Mouse (Mus musculus) thymus, adult 2 months (tissue): ENCODE data around the gene Gng8. TPM values are rescaled to one million over a fixed set of nuclear protein-coding genes. Genes with fewer than 3 reads are reported as not detected.
A peak's percentile ranks its signal among the peaks of the same experiment; 100 is the strongest.

ENCODE experiments used
- DNase-seq: peaks from one replicate; pipeline ENCODE4 v3.0.0; 2021
- H3K27ac ChIP-seq: fragments of 200-500 bp; 2 replicates; pipeline ENCODE4 v1.5.1; 2012; ENCODE audit warnings: low read length, control low read depth; ENCODE audit not compliant: control insufficient read depth, insufficient read depth
- H3K27me3 ChIP-seq: fragments of 200-500 bp; 2 replicates; pipeline ENCODE4 v1.6.1; 2012; ENCODE audit warnings: mild to moderate bottlenecking, low read length, moderate library complexity, mixed read lengths; ENCODE audit not compliant: control insufficient read depth, insufficient read depth
- H3K36me3 ChIP-seq: fragments of 200-500 bp; 2 replicates; pipeline ENCODE4 v1.6.1; 2012; ENCODE audit warnings: mild to moderate bottlenecking, low read length, moderate library complexity; ENCODE audit not compliant: control insufficient read depth, insufficient read depth
- H3K4me1 ChIP-seq: fragments of 200-500 bp; replicated peaks from 2 replicates; pipeline ENCODE4 v1.6.1; 2012; ENCODE audit warnings: low read length; ENCODE audit not compliant: control insufficient read depth, insufficient read depth
- H3K4me3 ChIP-seq: fragments of 200-500 bp; 2 replicates; pipeline ENCODE4 v1.5.1; 2012; ENCODE audit warnings: mild to moderate bottlenecking, low read length, control low read depth, moderate library complexity; ENCODE audit not compliant: control insufficient read depth, insufficient read depth
- CTCF ChIP-seq: fragments of 200-500 bp; IDR thresholded peaks from 2 replicates; pipeline ENCODE4 v1.5.1; 2012; ENCODE audit warnings: mild to moderate bottlenecking, control low read depth, low read length, moderate library complexity, borderline replicate concordance; ENCODE audit not compliant: control insufficient read depth, poor library complexity, insufficient read depth; ENCODE audit errors: extremely low read depth
- POLR2A ChIP-seq: fragments of 200-500 bp; IDR thresholded peaks from 2 replicates; pipeline ENCODE4 v1.6.1; 2012; ENCODE audit warnings: mild to moderate bottlenecking, low read length, control low read depth, moderate library complexity; ENCODE audit not compliant: control insufficient read depth, poor library complexity, insufficient read depth; ENCODE audit errors: extremely low read depth
- WGBS: fragments of 180-500 bp; shearing (Covaris S2); methylation state at CpG from one replicate; pipeline ENCODE4 v1.1.7; 2018; 5-methylcytosine and 5-hydroxymethylcytosine counted together
- polyA plus RNA-seq: library from polyadenylated mRNA; depleted of rRNA; stranded (reverse); fragments of >200 nt; gene quantifications from 2 replicates; pipeline ENCODE4 v1.2.3, GENCODE M21; 2012

Gene Gng8
- polyA plus RNA-seq, 1 experiment = 1.7 TPM

DNA sequence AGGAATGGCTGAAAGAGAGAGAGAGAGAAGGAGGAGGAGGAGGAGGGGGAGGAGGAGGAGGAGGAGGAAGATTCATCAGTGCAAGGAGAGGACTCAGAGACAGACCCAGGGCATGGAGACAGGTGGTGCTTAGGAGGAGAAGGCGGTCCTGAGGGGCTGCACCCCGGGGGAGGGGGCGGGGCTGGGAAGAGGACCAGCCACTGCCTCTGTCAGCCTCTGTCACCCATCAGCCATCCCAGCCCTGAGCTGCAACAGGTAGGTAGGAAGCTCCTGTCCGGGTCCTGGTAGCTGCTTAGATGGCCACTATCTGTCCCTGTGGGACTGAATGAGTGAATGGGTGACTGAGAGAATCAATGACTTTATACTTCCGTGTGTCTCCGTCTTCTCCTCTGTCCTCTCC is 2.0 kb downstream of the Gng8 start:
- no peak for DNase-seq

DNA sequence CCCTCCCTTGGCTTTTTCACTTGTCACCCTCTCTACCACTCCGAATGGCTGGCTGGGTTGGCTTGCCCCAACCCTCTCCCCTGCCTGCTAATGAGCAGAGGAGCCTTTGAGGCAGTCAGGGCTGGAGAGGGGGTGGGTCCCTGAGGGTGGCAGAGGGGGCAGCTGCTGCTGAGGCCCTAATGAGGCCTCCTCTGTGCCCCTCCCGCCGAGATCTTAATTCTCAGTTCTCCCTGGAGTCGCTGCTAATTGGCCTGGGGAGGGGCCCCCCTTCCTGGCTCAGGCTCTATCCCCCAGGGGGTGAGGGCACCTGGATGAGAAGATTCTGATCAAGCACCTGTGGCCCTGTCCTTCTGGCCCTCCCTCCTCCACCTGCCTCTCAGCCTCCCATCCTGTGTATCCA is 2.7 kb downstream of the Gng8 start:
- DNase-seq = no peak
- Histone ChIP-seq H3K4me1 (peaks cover 14% of the 10 kb centered on the region), H3K27ac (no peak overlapping the region), H3K36me3 (no peaks in the 10 kb centered on the region), H3K27me3 (no peaks in the 10 kb centered on the region), H3K4me3 (no peak overlapping the region)
- whole genome bisulfite sequencing = 37% methylated on average over 4 of the region's 4 CpGs
- no peak for TF ChIP-seq CTCF
- no peak for TF ChIP-seq POLR2A

More for the DNA sequence above, 2.0 kb downstream of the Gng8 start:
- TF ChIP-seq POLR2A (no peak), CTCF (no peak)
- Histone ChIP-seq H3K27ac (no peak overlapping the region), H3K36me3 (no peaks in the 10 kb centered on the region), H3K4me3 (no peak overlapping the region), H3K4me1 (peaks cover 14% of the 10 kb centered on the region), H3K27me3 (no peaks in the 10 kb centered on the region)
- 54% methylated on average over 6 of the region's 6 CpGs for WGBS

DNA sequence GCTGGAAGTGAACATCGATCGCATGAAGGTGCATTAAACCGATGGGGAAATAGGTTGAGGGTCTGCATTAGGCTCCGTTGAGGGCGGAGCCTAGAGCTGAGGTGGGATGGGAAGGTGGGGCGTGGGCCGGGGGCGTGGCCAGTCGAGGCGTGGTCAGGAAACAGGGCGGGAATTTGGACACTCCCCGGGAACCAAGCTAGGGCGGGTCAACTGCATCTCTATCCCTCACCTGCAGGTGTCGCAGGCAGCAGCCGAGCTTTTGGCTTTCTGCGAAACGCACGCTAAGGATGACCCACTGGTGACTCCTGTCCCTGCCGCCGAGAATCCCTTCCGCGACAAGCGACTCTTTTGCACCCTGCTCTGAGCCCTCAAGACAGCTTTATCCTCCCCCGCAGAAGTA is 3.4 kb downstream of the Gng8 start:
- DNase-seq = peak; percentile 69
- no peak overlapping the region for H3K4me3 ChIP-seq
- H3K27ac ChIP-seq = no peak overlapping the region
- WGBS = 2% methylated on average over 24 of the region's 24 CpGs
- H3K4me1 ChIP-seq = peaks cover 14% of the 10 kb centered on the region
- TF ChIP-seq POLR2A (no peak), CTCF (peak; percentile 85)
- H3K36me3 ChIP-seq = no peaks in the 10 kb centered on the region
- H3K27me3 ChIP-seq = no peaks in the 10 kb centered on the region

DNA sequence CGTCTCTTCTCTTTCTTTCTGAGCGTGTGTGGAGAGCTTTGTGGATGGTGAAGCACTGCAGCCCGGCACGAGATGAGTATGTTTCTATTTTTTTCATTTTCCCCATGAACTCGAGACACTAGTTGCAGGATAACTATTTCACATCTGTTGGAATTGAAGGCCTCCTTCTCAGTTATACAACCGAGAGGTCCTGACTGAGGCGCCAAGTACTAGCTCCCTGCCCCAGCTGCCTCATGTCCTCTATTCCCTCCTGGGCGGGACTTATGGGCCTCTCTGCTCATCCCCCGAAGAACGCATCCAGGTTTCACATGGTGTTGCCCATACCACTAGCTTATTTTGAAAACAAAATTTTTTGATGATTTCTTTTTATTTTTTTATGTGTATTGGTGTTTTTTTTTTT is 3.9 kb downstream of the Gng8 start:
- H3K27ac ChIP-seq = no peak overlapping the region
- no peaks in the 10 kb centered on the region for H3K36me3 ChIP-seq
- TF ChIP-seq CTCF (no peak), POLR2A (no peak)
- H3K27me3 ChIP-seq = no peaks in the 10 kb centered on the region
- WGBS = 53% methylated on average over 10 of the region's 10 CpGs
- no peak overlapping the region for H3K4me3 ChIP-seq
- H3K4me1 ChIP-seq = peaks cover 14% of the 10 kb centered on the region
- DNase-seq = no peak

DNA sequence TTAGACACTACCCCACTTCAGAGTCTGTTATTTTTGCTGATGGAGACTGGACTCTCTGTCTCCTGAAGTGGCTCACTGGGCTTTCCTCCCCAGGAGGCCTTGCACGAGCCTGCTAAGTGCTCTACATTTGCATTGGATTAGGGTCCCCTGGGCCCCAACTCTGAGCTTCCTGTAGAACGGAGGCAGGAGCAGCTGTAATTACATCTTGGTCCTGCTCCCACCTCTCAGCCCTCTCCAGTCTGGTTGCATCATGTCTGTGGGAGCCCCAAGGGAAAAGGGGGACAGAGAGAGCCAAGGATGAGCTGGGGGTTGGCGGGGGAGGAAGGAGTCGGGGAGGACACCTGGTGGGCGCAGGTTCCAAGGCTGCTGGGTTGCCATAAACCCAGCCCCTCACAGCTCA is 8.9 kb downstream of the Gng8 start:
- no peak for DNase-seq
- H3K27ac ChIP-seq = no peak overlapping the region
- H3K36me3 ChIP-seq = no peaks in the 10 kb centered on the region
- no peak overlapping the region for H3K4me3 ChIP-seq
- TF ChIP-seq CTCF (no peak), POLR2A (no peak)
- WGBS = 77% methylated on average over 5 of the region's 5 CpGs
- H3K27me3 ChIP-seq = no peaks in the 10 kb centered on the region
- peaks cover 3% of the 10 kb centered on the region for H3K4me1 ChIP-seq

DNA sequence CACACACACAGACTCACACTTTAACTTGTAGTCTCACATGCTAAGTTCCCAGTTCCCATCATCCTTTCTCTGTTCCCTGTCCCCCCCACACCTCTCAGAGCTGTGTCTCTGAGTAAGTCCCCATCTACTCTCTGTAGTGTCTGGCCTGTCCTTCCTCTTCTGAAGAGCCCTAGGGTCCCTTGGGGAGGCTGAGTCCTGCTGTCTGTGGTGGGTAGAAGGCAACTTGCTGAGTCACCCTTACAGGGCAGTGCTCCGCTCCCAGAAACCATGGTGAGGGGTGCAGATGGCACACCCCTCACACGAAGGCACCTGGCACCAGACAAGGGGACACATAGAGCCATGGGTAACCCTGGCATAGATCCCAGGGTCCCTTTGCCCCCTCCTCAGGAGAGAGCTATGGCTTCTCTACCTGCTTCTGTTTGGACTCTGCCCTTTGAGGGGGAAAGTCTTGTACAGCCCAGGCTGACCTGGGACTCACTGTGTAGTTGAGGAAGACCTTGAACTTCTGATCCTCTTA is 11.9 kb downstream of the Gng8 start:
- TF ChIP-seq POLR2A (no peak), CTCF (no peak)
- no peak overlapping the region for H3K4me3 ChIP-seq
- WGBS = 53% methylated on average over 2 of the region's 2 CpGs

DNA sequence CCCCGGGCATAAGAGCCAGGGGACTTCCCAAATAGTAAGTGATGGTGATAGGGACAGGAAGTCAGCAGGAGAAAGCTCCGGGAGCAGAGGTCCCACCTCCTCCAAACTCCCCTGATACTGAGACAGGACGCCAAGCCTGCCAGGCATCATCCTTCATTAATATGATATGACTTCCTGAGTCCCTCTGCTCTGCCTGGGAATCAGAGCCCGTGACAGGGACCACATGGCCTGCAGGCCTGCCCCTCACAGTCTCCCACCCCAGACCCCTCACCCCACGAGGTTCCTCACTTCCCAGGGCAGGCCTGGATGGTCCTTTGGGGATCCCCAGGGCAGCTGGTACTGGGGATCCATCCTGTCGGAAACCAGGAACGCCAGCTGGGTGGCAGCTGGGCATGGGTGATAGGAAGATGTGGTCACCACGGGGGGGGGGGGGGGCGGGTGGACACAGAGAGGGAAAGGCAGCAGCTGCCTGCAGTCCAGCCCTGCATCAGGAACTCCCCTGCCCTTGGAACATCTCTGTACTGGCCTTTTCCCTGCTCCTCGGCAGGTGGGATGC is 12.6 kb downstream of the Gng8 start:
- no peaks in the 10 kb centered on the region for H3K36me3 ChIP-seq
- WGBS = 63% methylated on average over 10 of the region's 10 CpGs
- no peak for DNase-seq
- TF ChIP-seq CTCF (no peak), POLR2A (no peak)
- H3K27ac ChIP-seq = no peak overlapping the region
- no peak overlapping the region for H3K4me3 ChIP-seq
- no peaks in the 10 kb centered on the region for H3K27me3 ChIP-seq
- peaks cover 35% of the 10 kb centered on the region for H3K4me1 ChIP-seq

More for the DNA sequence above, 11.9 kb downstream of the Gng8 start:
- DNase-seq = no peak
- H3K27ac ChIP-seq = no peak overlapping the region
- no peaks in the 10 kb centered on the region for H3K36me3 ChIP-seq
- no peaks in the 10 kb centered on the region for H3K27me3 ChIP-seq
- H3K4me1 ChIP-seq = peaks cover 31% of the 10 kb centered on the region
